Mouse (Mus musculus): ENCODE measurements around the gene Padi2. TPM values are rescaled to one million over a fixed set of nuclear protein-coding genes. Genes with fewer than 3 reads are reported as not detected.

The Padi2 gene
- total and polyA plus RNA-seq, 2 experiments from 2014 or later: 3.0 to 5.3 TPM

- H3K27me3 ChIP-seq (ENCODE audit: insufficient read depth, low read length): no peaks in the 10 kb centered on the region
- peak within 1 kb of the TSS; percentile 92 for H3K4me2 ChIP-seq (ENCODE audit: low read depth, low read length)
- 3% methylated on average over 36 of the region's 37 CpGs for WGBS
- H3K9ac ChIP-seq (replicated peaks; ENCODE audit: low read length): peak within 1 kb of the TSS; percentile 98
- peak within 1 kb of the TSS; percentile 95 for H3K27ac ChIP-seq
- peaks cover 18% of the 10 kb centered on the region for H3K4me1 ChIP-seq (ENCODE audit: insufficient read depth, low read length)
- H3K9me3 ChIP-seq (ENCODE audit: low read length): no peaks in the 10 kb centered on the region
- DNase-seq (ENCODE audit: low spot score) (peak; percentile 99), ATAC-seq (peak; percentile 95)
- peak within 1 kb of the TSS; percentile 99 for H3K4me3 ChIP-seq (ENCODE audit: low read length)
- no peak for TF ChIP-seq CTCF (IDR thresholded peaks at IDR 0.05; ENCODE audit: low read depth)
- no peaks in the 10 kb centered on the region for H3K36me3 ChIP-seq (ENCODE audit: insufficient read depth, low read length)
Observed at GRCm38 (mm10) chr4:140960781-140961466, 54.8 kb downstream of the Padi2 start, which contains the start of gene Sdhb. Gene Sdhb (plus strand): TSS chr4:140961203.

GRCm38 (mm10) chr4:140961467-140962206, 55.5 kb downstream of the Padi2 start:
- ATAC-seq (peak; percentile 6; the same call in 1 of the 2 replicates), DNase-seq (ENCODE audit: low spot score) (peak; percentile 50)
- Histone ChIP-seq H3K27me3 (ENCODE audit: insufficient read depth, low read length) (no peaks in the 10 kb centered on the region), H3K4me1 (ENCODE audit: insufficient read depth, low read length) (peaks cover 18% of the 10 kb centered on the region), H3K9me3 (ENCODE audit: low read length) (no peaks in the 10 kb centered on the region), H3K27ac (peak overlapping the region; percentile 95), H3K9ac (replicated peaks; ENCODE audit: low read length) (peak overlapping the region; percentile 98), H3K36me3 (ENCODE audit: insufficient read depth, low read length) (peaks cover 5% of the 10 kb centered on the region; the same call in 1 of the 2 replicates), H3K4me2 (ENCODE audit: low read depth, low read length) (peak overlapping the region; percentile 92), H3K4me3 (ENCODE audit: low read length) (peak overlapping the region; percentile 99)
- TF ChIP-seq CTCF (IDR thresholded peaks at IDR 0.05; ENCODE audit: low read depth): no peak
- under 1% methylated on average over 38 of the region's 38 CpGs for WGBS

DNA sequence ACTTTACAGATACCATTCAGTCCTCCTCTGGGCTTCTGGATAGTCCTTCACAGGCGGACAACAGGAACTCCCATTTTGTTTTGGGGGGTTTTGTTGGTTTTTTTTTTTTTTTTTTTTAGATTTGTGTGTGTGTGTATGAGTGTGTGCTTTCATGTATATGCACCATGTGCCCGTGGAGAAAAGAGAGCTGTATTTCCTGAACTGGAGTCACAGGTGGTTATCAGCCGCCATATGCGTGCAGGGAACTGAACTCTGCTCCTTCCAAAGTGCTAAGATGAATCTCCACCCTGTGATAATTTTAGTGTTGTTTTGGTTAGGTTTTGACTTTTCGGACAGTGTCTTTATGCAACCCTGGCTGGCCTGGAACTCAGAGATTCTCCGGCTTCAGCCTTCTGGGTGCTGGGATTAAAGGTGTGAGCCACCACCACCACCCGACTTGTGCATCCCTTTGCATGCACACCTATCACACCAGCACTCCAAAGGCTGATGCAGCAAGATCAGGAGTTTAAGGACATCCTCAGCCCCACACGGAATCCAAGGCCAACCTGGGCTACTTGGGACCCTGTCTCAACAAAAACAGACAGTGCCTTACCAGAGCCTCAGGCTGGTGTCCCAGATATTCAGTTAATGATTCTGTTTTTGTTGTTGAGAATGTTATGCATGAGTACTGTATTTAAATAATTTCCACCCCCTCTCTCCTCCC, 56.2 kb downstream of the Padi2 start:
- H3K9me3 ChIP-seq (ENCODE audit: low read length): no peaks in the 10 kb centered on the region
- peak overlapping the region; percentile 98 for H3K9ac ChIP-seq (replicated peaks; ENCODE audit: low read length)
- H3K36me3 ChIP-seq (ENCODE audit: insufficient read depth, low read length): peaks cover 5% of the 10 kb centered on the region; the same call in 1 of the 2 replicates
- peaks cover 18% of the 10 kb centered on the region for H3K4me1 ChIP-seq (ENCODE audit: insufficient read depth, low read length)
- peak overlapping the region; percentile 92 for H3K4me2 ChIP-seq (ENCODE audit: low read depth, low read length)
- no peak for DNase-seq (ENCODE audit: low spot score)
- H3K27ac ChIP-seq: peak overlapping the region; percentile 95; the same call in 1 of the 2 replicates
- H3K4me3 ChIP-seq (ENCODE audit: low read length): peak overlapping the region; percentile 99
- no peak for ATAC-seq
- 70% methylated on average over 8 of the region's 8 CpGs for WGBS
- no peak for TF ChIP-seq CTCF (IDR thresholded peaks at IDR 0.05; ENCODE audit: low read depth)
- H3K27me3 ChIP-seq (ENCODE audit: insufficient read depth, low read length): no peaks in the 10 kb centered on the region

- no peak for DNase-seq (ENCODE audit: low spot score)
- H3K27ac ChIP-seq: peak overlapping the region; percentile 26; the same call in 1 of the 2 replicates
- H3K27me3 ChIP-seq (ENCODE audit: insufficient read depth, low read length): no peaks in the 10 kb centered on the region
- peak overlapping the region; percentile 98 for H3K9ac ChIP-seq (replicated peaks; ENCODE audit: low read length)
- H3K36me3 ChIP-seq (ENCODE audit: insufficient read depth, low read length): peaks cover 9% of the 10 kb centered on the region; the same call in 1 of the 2 replicates
- peak overlapping the region; percentile 92 for H3K4me2 ChIP-seq (ENCODE audit: low read depth, low read length)
- H3K9me3 ChIP-seq (ENCODE audit: low read length): no peaks in the 10 kb centered on the region
- H3K4me3 ChIP-seq (ENCODE audit: low read length): 0 out of 2 replicates have a peak overlapping the region, but pooled peaks have one; percentile 99
- 36% methylated on average over 5 of the region's 5 CpGs for WGBS
- peaks cover 18% of the 10 kb centered on the region for H3K4me1 ChIP-seq (ENCODE audit: insufficient read depth, low read length)
- ATAC-seq: no peak
- TF ChIP-seq CTCF (IDR thresholded peaks at IDR 0.05; ENCODE audit: low read depth): no peak
Observed at GRCm38 (mm10) chr4:140962950-140963349, 56.8 kb downstream of the Padi2 start.

DNA sequence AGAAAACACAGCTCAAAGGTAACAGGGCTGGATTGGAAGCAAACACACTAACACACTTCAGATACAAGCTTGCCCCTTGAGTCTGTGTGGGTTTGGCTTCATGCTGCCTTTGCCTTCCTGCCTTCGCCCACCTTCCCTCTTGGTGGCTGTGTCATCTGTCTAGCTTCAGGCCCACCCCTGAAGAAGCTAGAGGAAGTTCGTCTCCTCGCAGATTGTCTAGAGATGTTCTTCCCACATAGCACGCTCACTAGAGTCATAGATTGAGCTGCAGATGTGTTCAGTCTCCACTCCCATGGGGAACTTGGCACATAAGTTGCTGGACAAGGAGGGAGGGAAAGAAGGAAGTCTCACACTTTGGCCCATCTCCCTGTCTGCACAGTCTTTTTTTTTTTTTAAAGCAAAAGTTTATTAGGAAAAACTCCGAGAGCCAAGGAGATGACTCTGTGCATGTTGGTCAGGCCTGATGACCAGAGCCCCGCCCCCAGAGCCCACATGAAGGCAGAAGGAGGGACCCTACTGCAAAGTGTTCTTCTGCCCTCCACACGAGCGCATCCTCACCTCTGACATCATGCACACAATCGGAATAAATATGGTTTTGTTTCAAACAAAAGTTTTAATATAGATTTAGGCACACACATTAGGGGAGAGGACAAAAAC, 57.9 kb downstream of the Padi2 start:
- Histone ChIP-seq H3K4me2 (ENCODE audit: low read depth, low read length) (no peak overlapping the region), H3K4me1 (ENCODE audit: insufficient read depth, low read length) (peaks cover 18% of the 10 kb centered on the region), H3K9ac (replicated peaks; ENCODE audit: low read length) (no peak overlapping the region; the same call in 1 of the 2 replicates), H3K36me3 (ENCODE audit: insufficient read depth, low read length) (peaks cover 9% of the 10 kb centered on the region; the same call in 1 of the 2 replicates), H3K4me3 (ENCODE audit: low read length) (no peak overlapping the region), H3K9me3 (ENCODE audit: low read length) (no peaks in the 10 kb centered on the region), H3K27ac (peak overlapping the region; percentile 45; the same call in 1 of the 2 replicates), H3K27me3 (ENCODE audit: insufficient read depth, low read length) (no peaks in the 10 kb centered on the region)
- 75% methylated on average over 9 of the region's 9 CpGs for WGBS
- no peak for DNase-seq (ENCODE audit: low spot score)
- no peak for ATAC-seq
- no peak for TF ChIP-seq CTCF (IDR thresholded peaks at IDR 0.05; ENCODE audit: low read depth)

DNA sequence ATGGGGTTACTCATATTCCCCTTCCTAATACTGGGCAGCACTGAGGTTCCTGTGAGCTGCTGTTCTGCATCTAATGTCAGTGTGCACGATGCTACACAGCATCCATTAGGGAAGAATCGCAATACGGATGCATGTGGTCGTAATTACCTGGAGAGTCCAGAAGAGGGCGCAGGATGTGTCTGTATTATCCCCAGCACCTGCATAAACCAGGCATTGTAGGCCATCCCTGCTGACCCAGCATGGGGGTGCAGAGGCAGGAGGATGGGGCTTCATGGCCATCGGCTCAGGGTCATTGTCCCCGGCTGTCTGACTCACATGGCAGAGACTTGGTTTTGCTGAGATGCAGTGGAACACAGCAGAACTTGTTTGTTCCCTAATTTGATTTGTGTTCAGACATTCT, 58.5 kb downstream of the Padi2 start:
- Histone ChIP-seq H3K36me3 (ENCODE audit: insufficient read depth, low read length) (peaks cover 9% of the 10 kb centered on the region; the same call in 1 of the 2 replicates), H3K4me1 (ENCODE audit: insufficient read depth, low read length) (peaks cover 18% of the 10 kb centered on the region), H3K4me3 (ENCODE audit: low read length) (no peak overlapping the region), H3K4me2 (ENCODE audit: low read depth, low read length) (no peak overlapping the region), H3K9ac (replicated peaks; ENCODE audit: low read length) (no peak overlapping the region; the same call in 1 of the 2 replicates), H3K27ac (0 out of 2 replicates have a peak overlapping the region, but pooled peaks have one; percentile 45), H3K9me3 (ENCODE audit: low read length) (no peaks in the 10 kb centered on the region), H3K27me3 (ENCODE audit: insufficient read depth, low read length) (no peaks in the 10 kb centered on the region)
- TF ChIP-seq CTCF (IDR thresholded peaks at IDR 0.05; ENCODE audit: low read depth): peak; percentile 95
- 5% methylated on average over 7 of the region's 7 CpGs for WGBS
- ATAC-seq: no peak
- peak; percentile 89 for DNase-seq (ENCODE audit: low spot score)

All from hindbrain, postnatal 0 days (tissue).